Mouse (Mus musculus): Measurements from ENCODE around the gene Sytl4. TPM values are rescaled to one million over a fixed set of nuclear protein-coding genes. Genes with fewer than 3 reads are reported as not detected.

Sytl4 gene
- total and polyA plus RNA-seq, 3 experiments = 0.04 to 0.09 TPM; not detected in 1

- no peaks in the 10 kb centered on the region for H3K9me3 ChIP-seq (replicated peaks; ENCODE audit: low read length)
- no peak overlapping the region for H3K4me2 ChIP-seq (ENCODE audit: insufficient read depth, low read depth, poor library complexity, severe bottlenecking)
- in situ Hi-C loops (cut with MboI; ENCODE audit: low pct_ligation_motif_present, low pct_unique_long_range_greater_than_20kb, low sequenced_read_pairs) = loop anchor here (10.0 kb wide), 1 partner anchor 50 kb away; no protein-coding TSS in a partner anchor
- H3K79me2 ChIP-seq (replicated peaks; ENCODE audit: control insufficient read depth, extremely low read depth, insufficient read depth, poor library complexity, severe bottlenecking) = no peaks in the 10 kb centered on the region
- H3K36me3 ChIP-seq (replicated peaks in 1 of 2; ENCODE audit: control insufficient read depth in 1 of 2, insufficient read depth in 1 of 2, low read length in 1 of 2) = no peaks in the 10 kb centered on the region
- no peak for DNase-seq (ENCODE audit: extremely low read depth)
- no peak overlapping the region for H3K4me3 ChIP-seq (replicated peaks in 1 of 3; ENCODE audit: low read depth in 2 of 3, low read length in 2 of 3, poor library complexity in 1 of 3)
- H3K9ac ChIP-seq (ENCODE audit: insufficient read depth, low read depth) = no peak overlapping the region
- H3K27ac ChIP-seq (ENCODE audit: insufficient read depth, low read depth) = no peak overlapping the region
- no peaks in the 10 kb centered on the region for H3K4me1 ChIP-seq (ENCODE audit: control insufficient read depth in 1 of 2, insufficient read depth in 2 of 2)
- dilution Hi-C loops (cut with MboI; ENCODE audit: extremely low pct_ligation_motif_present, extremely low pct_unique_long_range_greater_than_20kb, low sequenced_read_pairs) = no loop called here
- H3K27me3 ChIP-seq (replicated peaks) = no peaks in the 10 kb centered on the region
- no peak for TF ChIP-seq CHD2 (IDR thresholded peaks at IDR 0.05; ENCODE audit: low read length)
- no peak for TF ChIP-seq MEF2A (IDR thresholded peaks at IDR 0.05; ENCODE audit: borderline replicate concordance, low read depth, low read length)
Observed at GRCm38 (mm10) chrX:133964615-133965014, 17.0 kb downstream of the Sytl4 start.

GRCm38 (mm10) chrX:133960617-133961016, 21.0 kb downstream of the Sytl4 start:
- Histone ChIP-seq H3K27me3 (replicated peaks) (no peaks in the 10 kb centered on the region), H3K27ac (ENCODE audit: insufficient read depth, low read depth) (no peak overlapping the region), H3K4me2 (ENCODE audit: insufficient read depth, low read depth, poor library complexity, severe bottlenecking) (no peak overlapping the region), H3K36me3 (replicated peaks in 1 of 2; ENCODE audit: control insufficient read depth in 1 of 2, insufficient read depth in 1 of 2, low read length in 1 of 2) (no peaks in the 10 kb centered on the region), H3K4me3 (replicated peaks in 1 of 3; ENCODE audit: low read depth in 2 of 3, low read length in 2 of 3, poor library complexity in 1 of 3) (no peak overlapping the region), H3K9ac (ENCODE audit: insufficient read depth, low read depth) (no peak overlapping the region), H3K79me2 (replicated peaks; ENCODE audit: control insufficient read depth, extremely low read depth, insufficient read depth, poor library complexity, severe bottlenecking) (no peaks in the 10 kb centered on the region), H3K9me3 (replicated peaks; ENCODE audit: low read length) (no peaks in the 10 kb centered on the region), H3K4me1 (ENCODE audit: control insufficient read depth in 1 of 2, insufficient read depth in 2 of 2) (no peaks in the 10 kb centered on the region)
- no peak for DNase-seq (ENCODE audit: extremely low read depth)
- in situ Hi-C loops (cut with MboI; ENCODE audit: low pct_ligation_motif_present, low pct_unique_long_range_greater_than_20kb, low sequenced_read_pairs) (loop anchor here (10.0 kb wide), 1 partner anchor 54 kb away; no protein-coding TSS in a partner anchor), dilution Hi-C loops (cut with MboI; ENCODE audit: extremely low pct_ligation_motif_present, extremely low pct_unique_long_range_greater_than_20kb, low sequenced_read_pairs) (no loop called here)
- no peak for TF ChIP-seq JUND (conservative IDR thresholded peaks at IDR 0.05; ENCODE audit: low read depth, low read length)
- TF ChIP-seq BHLHE40 (IDR thresholded peaks at IDR 0.05; ENCODE audit: low read depth, low read length) = no peak
- no peak for TF ChIP-seq ZMIZ1 (IDR thresholded peaks at IDR 0.05; ENCODE audit: low read depth, low read length)
- no peak for TF ChIP-seq MAZ (IDR thresholded peaks at IDR 0.05; ENCODE audit: low read depth, low read length)
- no peak for TF ChIP-seq ZNF384 (IDR thresholded peaks at IDR 0.05; ENCODE audit: low read depth, low read length)
- no peak for TF ChIP-seq GABPA (IDR thresholded peaks at IDR 0.05; ENCODE audit: insufficient replicate concordance, low read depth, low read length)
- TF ChIP-seq EP300 (IDR thresholded peaks at IDR 0.05; ENCODE audit: low read length) = no peak
- no peak for TF ChIP-seq KAT2A (IDR thresholded peaks at IDR 0.05; ENCODE audit: insufficient replicate concordance, low read length)
- no peak for TF ChIP-seq ZKSCAN1 (IDR thresholded peaks at IDR 0.05; ENCODE audit: borderline replicate concordance, low read depth, low read length)
- no peak for TF ChIP-seq SIN3A (IDR thresholded peaks at IDR 0.05; ENCODE audit: low read length)
- no peak for TF ChIP-seq MAX (IDR thresholded peaks at IDR 0.05; ENCODE audit: low read length)
- TF ChIP-seq USF2 (conservative IDR thresholded peaks at IDR 0.05; ENCODE audit: low read depth, low read length) = no peak
- TF ChIP-seq UBTF (IDR thresholded peaks at IDR 0.05; ENCODE audit: low read depth, low read length) = no peak
- no peak for TF ChIP-seq POLR2AphosphoS2 (IDR thresholded peaks at IDR 0.05; ENCODE audit: low read depth, low read length)
- TF ChIP-seq TBP (conservative IDR thresholded peaks at IDR 0.05; ENCODE audit: low read depth, low read length) = no peak
- no peak for TF ChIP-seq MYC (IDR thresholded peaks at IDR 0.05; ENCODE audit: low read depth, low read length)
- no peak for TF ChIP-seq IRF4 (IDR thresholded peaks at IDR 0.05; ENCODE audit: low read depth, low read length)
- TF ChIP-seq ZC3H11A (IDR thresholded peaks at IDR 0.05; ENCODE audit: low read depth, low read length) = no peak
